Mouse (Mus musculus) forebrain, embryonic 16.5 days (tissue): Measurements from ENCODE around the gene Bcl11b. TPM values are rescaled to one million over a fixed set of nuclear protein-coding genes. Genes with fewer than 3 reads are reported as not detected.

Experiments
- ATAC-seq: fragments of 200-750 bp; cut with Nextera tagmentation; 2 replicates; pipeline ENCODE4 v1.8.0; 2017; ENCODE audit warnings: mild to moderate bottlenecking, moderate library complexity
- H3K27ac ChIP-seq: fragments of 300-500 bp; sonication (generic); 2 replicates; pipeline ENCODE4 v1.5.1; 2014; ENCODE audit warnings: low read length, control low read depth
- H3K27me3 ChIP-seq: fragments of 300-500 bp; sonication (generic); replicated peaks from 2 replicates; pipeline ENCODE4 v1.6.1; 2014; ENCODE audit warnings: low read length; ENCODE audit not compliant: control insufficient read depth, insufficient read depth
- H3K36me3 ChIP-seq: fragments of 300-500 bp; sonication (generic); 2 replicates; pipeline ENCODE4 v1.6.1; 2014; ENCODE audit not compliant: control insufficient read depth, insufficient read depth
- H3K4me1 ChIP-seq: fragments of 300-500 bp; sonication (generic); replicated peaks from 2 replicates; pipeline ENCODE4 v1.6.1; 2014; ENCODE audit warnings: low read length; ENCODE audit not compliant: control insufficient read depth, insufficient read depth
- H3K4me2 ChIP-seq: fragments of 300-500 bp; sonication (generic); 2 replicates; pipeline ENCODE4 v1.6.1; 2014; ENCODE audit warnings: mild to moderate bottlenecking, low read length, control low read depth
- H3K4me3 ChIP-seq: fragments of 300-500 bp; sonication (generic); replicated peaks from 2 replicates; pipeline ENCODE4 v1.5.1; 2014; ENCODE audit warnings: mild to moderate bottlenecking, low read length, control low read depth
- H3K9ac ChIP-seq: fragments of 300-500 bp; sonication (generic); replicated peaks from 2 replicates; pipeline ENCODE4 v1.6.1; 2014; ENCODE audit warnings: low read depth, low read length, control low read depth
- H3K9me3 ChIP-seq: fragments of 300-500 bp; sonication (generic); 2 replicates; pipeline ENCODE4 v1.6.1; 2016; ENCODE audit warnings: low read length; ENCODE audit not compliant: control insufficient read depth
- WGBS: fragments of 180-500 bp; shearing (Covaris S2); extraction: QIAGEN DNeasy Blood & Tissue Kit; methylation state at CpG from one replicate; pipeline ENCODE4 v1.1.7; 2014; 5-methylcytosine and 5-hydroxymethylcytosine counted together
- polyA plus RNA-seq: library from polyadenylated mRNA; unstranded; fragments of >200 nt; fragmentation: Nextera tagmentation; extraction: Ambion mirVana; gene quantifications from 2 replicates; pipeline ENCODE4 v1.2.1, GENCODE M21; 2015

The Bcl11b gene
- polyA plus RNA-seq, 1 experiment from 2014 or later = 81.4 TPM

DNA sequence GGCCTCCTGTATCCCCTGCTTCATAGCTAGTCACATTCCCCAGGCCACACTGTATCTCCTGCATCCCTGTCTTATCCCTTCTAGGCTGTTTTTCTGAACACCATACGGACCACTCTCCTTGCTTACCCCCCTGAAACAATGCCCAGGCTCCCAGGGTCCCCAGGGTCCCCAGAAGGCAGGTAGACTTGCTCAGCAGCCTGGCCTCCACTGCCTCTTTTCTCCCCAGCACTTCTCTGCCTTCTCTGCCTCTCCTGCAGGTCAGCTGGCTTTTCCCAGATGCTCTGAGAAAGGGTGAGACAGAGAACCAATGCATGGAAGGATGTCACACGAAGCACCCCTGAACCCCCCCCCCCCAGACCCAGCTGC lies 2.7 kb downstream of the Bcl11b start:
- Histone ChIP-seq H3K9ac (peak overlapping the region; percentile 100), H3K36me3 (no peaks in the 10 kb centered on the region), H3K4me2 (peak overlapping the region; percentile 72), H3K4me3 (peak overlapping the region; percentile 81), H3K27ac (peak overlapping the region; percentile 100), H3K4me1 (peaks cover 45% of the 10 kb centered on the region), H3K9me3 (no peaks in the 10 kb centered on the region), H3K27me3 (no peaks in the 10 kb centered on the region)
- no peak for ATAC-seq
- WGBS = 20% methylated on average over 2 of the region's 2 CpGs

DNA sequence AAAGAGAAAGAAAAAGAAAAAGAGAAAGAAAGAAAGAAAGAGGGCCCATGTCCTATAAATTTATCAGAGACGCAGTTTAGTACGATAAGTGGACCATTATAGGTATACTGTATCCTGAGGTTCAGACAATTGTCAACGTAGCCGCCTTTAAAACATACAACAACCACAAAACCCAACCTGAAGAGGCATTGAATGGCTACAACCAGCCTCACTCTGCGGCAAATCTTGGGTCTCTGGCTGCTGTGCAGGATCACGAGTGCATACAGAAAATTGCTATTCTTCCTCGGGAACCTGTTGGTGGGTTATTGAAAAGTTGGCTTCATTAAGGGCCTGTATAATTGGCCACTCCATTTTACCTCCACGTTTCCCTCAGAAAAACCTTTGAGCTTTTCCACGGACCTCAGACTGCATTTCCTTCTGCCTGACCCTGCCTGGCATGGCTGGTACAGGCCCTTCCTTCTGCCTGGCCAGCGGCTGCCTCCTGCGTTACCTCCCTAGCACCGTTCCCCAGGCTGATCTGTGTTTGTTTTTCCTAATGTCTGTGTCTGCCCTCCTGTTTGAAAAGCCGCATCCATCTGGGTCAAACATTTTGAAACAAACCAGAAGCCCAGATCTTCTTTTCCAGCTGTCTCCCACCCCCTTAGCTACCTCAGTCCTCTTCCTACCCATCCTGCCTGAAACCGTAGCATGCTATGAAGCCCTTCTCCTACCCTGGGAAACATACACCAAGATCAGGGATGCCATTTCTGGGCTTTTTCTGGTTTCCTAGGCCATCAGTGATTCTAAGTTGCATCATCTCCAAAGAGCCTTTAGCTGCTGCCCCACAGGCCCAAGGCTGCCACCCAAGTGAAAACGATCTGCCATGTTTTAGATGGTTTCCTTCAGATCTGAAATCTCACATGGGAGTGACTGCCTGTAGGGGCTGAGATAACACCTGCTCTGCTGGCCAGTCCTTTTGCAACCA lies 3.4 kb downstream of the Bcl11b start:
- ATAC-seq = no peak
- peaks cover 45% of the 10 kb centered on the region for H3K4me1 ChIP-seq
- peak overlapping the region; percentile 100 for H3K9ac ChIP-seq
- H3K9me3 ChIP-seq = no peaks in the 10 kb centered on the region
- H3K27me3 ChIP-seq = no peaks in the 10 kb centered on the region
- peak overlapping the region; percentile 72 for H3K4me2 ChIP-seq
- 49% methylated on average over 15 of the region's 15 CpGs for WGBS
- no peaks in the 10 kb centered on the region for H3K36me3 ChIP-seq
- H3K27ac ChIP-seq = peak overlapping the region; percentile 100
- peak overlapping the region; percentile 81 for H3K4me3 ChIP-seq

DNA sequence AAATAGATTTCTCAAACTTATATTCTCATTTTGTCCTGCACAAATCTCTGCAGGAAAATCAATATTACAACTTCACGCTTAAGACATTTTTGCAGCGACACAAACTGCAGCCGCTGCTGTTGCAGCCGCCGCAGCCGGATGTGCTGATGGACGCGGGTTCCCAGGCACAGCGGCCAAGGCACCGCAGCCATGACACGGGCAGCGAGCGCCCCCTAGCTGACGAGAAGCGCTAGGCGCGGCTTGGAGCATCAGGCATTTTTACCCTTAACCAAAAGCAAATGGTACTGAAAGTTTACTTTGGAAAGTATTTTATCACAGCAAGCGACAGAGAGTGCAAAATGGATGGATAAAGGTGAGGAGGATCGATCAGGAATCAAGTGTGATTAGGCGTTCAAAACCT lies 4.7 kb downstream of the Bcl11b start:
- H3K27ac ChIP-seq = peak overlapping the region; percentile 100
- H3K4me2 ChIP-seq = peak overlapping the region; percentile 72
- no peaks in the 10 kb centered on the region for H3K9me3 ChIP-seq
- no peaks in the 10 kb centered on the region for H3K36me3 ChIP-seq
- 1% methylated on average over 20 of the region's 20 CpGs for WGBS
- peaks cover 48% of the 10 kb centered on the region for H3K4me1 ChIP-seq
- peak overlapping the region; percentile 100 for H3K9ac ChIP-seq
- ATAC-seq = peak; percentile 51
- H3K4me3 ChIP-seq = peak overlapping the region; percentile 81
- H3K27me3 ChIP-seq = no peaks in the 10 kb centered on the region

DNA sequence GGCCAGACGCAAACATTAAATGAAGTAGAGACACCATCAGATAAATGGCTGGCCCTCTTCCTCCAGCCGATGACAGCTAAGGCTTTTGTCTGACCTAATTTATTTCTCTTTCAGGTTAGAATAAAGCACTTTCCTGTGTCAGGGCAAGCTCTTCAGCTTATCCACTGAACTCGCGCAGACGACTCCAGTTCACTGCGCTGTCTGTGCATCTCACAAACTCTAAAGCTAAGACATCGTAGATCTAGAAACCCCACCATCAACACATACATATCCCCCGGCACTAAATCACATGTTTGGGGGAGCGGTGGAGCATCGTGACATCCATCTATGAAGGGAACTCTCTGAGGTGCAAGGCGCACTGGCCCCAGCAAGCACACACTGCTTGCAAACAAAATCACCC lies 5.5 kb downstream of the Bcl11b start:
- peaks cover 56% of the 10 kb centered on the region for H3K4me1 ChIP-seq
- peak overlapping the region; percentile 100 for H3K27ac ChIP-seq
- no peaks in the 10 kb centered on the region for H3K36me3 ChIP-seq
- no peaks in the 10 kb centered on the region for H3K9me3 ChIP-seq
- H3K4me2 ChIP-seq = peak overlapping the region; percentile 72
- 42% methylated on average over 11 of the region's 11 CpGs for WGBS
- no peak for ATAC-seq
- no peaks in the 10 kb centered on the region for H3K27me3 ChIP-seq
- peak overlapping the region; percentile 100 for H3K9ac ChIP-seq
- peak overlapping the region; percentile 81 for H3K4me3 ChIP-seq

DNA sequence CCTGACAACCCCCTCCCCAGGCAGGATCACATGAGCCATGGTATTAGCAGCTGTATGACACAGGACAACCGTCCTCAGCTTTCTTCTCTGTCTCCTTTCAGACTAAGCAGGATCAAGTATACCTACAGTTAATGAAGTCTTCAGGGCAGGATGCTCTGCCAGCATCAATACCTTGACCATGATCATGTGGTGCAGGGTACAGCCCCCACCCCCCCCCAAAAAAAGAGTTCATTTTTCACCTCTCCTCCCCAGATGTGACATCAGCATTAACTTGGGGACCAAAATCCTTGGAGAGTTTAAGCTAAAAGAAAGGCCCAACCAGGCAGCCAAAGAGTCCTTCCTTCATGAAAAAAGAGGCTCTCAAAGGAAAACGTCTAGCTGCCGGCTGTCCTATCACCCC lies 6.2 kb downstream of the Bcl11b start:
- peak overlapping the region; percentile 100 for H3K9ac ChIP-seq
- 16% methylated on average over 3 of the region's 3 CpGs for WGBS
- H3K27me3 ChIP-seq = no peaks in the 10 kb centered on the region

DNA sequence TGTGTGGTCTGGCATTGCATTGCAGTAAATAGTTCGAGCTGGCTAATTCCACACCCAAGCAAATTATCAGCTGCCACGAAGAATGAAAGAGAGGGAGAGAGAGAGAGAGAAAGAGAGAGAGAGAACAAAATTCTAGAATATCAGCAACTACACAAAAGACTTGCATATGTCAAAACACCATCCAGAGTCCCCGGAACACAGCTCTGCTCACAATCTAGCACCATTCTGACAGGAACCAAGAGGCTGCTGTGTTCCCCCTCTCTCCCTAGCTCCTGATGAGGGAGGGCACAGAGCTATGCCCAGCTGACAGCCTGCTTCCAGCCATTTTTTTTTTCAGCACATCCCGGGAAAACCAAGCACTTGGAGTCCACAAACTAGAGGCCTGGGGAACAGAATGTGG lies 6.6 kb downstream of the Bcl11b start:
- H3K27ac ChIP-seq = peak overlapping the region; percentile 100
- peaks cover 67% of the 10 kb centered on the region for H3K4me1 ChIP-seq
- no peaks in the 10 kb centered on the region for H3K9me3 ChIP-seq
- H3K36me3 ChIP-seq = no peaks in the 10 kb centered on the region
- peak; percentile 42; the same call in 1 of the 2 replicates for ATAC-seq
- WGBS = 13% methylated on average over 4 of the region's 4 CpGs
- peak overlapping the region; percentile 100 for H3K9ac ChIP-seq
- peak overlapping the region; percentile 72 for H3K4me2 ChIP-seq
- peak overlapping the region; percentile 81 for H3K4me3 ChIP-seq
- no peaks in the 10 kb centered on the region for H3K27me3 ChIP-seq

More for the DNA sequence above, 6.2 kb downstream of the Bcl11b start:
- ATAC-seq = no peak
- Histone ChIP-seq H3K4me2 (peak overlapping the region; percentile 72), H3K4me1 (peaks cover 63% of the 10 kb centered on the region), H3K9me3 (no peaks in the 10 kb centered on the region), H3K27ac (peak overlapping the region; percentile 100), H3K36me3 (no peaks in the 10 kb centered on the region), H3K4me3 (peak overlapping the region; percentile 81)

DNA sequence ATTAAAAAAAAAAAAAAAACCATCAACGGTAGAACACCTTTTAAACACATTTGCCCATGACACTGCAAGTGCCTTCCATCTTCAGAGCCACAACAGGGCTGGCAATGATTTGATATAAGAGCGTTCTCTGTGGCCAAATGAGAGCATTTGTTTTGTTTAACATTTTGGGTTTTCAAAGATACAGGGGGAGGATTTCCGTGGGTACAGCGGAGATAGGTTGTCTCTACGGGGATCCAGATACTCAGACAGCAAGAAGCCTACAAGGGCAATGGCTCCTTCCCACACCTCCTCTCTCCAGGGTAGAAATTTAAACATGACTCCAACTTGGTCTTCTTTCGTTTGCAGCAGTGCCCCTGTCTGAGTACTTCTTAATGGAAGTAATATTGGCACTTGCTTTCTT lies 7.2 kb downstream of the Bcl11b start:
- H3K4me3 ChIP-seq = peak overlapping the region; percentile 81
- no peaks in the 10 kb centered on the region for H3K36me3 ChIP-seq
- no peak for ATAC-seq
- H3K27me3 ChIP-seq = no peaks in the 10 kb centered on the region
- H3K9me3 ChIP-seq = no peaks in the 10 kb centered on the region
- H3K4me1 ChIP-seq = peaks cover 70% of the 10 kb centered on the region
- 52% methylated on average over 6 of the region's 6 CpGs for WGBS
- peak overlapping the region; percentile 55 for H3K9ac ChIP-seq
- peak overlapping the region; percentile 72 for H3K4me2 ChIP-seq
- peak overlapping the region; percentile 58 for H3K27ac ChIP-seq

DNA sequence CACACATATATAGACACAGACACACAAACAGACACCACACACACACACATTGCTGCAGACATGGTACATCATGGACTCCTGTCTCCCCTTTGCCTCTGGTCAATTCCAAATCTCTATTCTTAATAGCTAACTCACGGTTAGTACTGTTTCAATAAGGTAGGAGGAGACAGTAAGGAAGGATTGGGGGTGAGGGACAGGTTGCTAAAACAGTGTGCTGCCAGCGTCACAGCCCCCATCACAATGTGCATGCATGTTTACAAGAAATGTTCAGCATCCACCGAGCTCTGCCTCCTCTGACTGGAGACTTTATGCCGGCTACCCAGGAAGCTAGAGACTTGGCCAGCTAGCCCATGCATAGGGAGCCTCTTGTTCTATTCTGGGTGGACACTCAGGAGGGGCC lies 9.0 kb downstream of the Bcl11b start:
- Histone ChIP-seq H3K4me2 (peak overlapping the region; percentile 72), H3K9me3 (no peaks in the 10 kb centered on the region), H3K27me3 (no peaks in the 10 kb centered on the region), H3K4me1 (peaks cover 85% of the 10 kb centered on the region), H3K27ac (peak overlapping the region; percentile 77), H3K9ac (peak overlapping the region; percentile 54), H3K36me3 (no peaks in the 10 kb centered on the region), H3K4me3 (peak overlapping the region; percentile 25)
- WGBS = 36% methylated on average over 4 of the region's 4 CpGs
- no peak for ATAC-seq

DNA sequence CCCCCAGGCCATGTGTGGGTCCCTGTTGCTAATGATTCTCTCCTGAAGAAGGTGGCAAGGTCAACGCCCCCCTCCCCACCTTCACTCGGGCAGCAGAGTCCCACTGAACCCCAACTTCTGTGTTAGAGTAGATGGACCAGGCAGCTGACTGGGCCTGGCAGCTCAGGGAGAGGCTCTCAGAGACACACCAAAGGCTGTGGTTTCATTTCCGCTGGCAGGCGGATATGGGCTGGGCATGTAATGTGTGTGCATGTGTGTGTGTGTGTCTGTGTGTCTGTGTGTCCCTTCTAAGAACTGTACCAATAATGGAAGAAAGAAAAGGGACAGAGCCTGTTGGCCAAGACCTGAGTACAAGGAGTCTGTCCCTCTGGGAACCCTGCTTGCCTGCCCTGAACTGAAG lies 10.4 kb downstream of the Bcl11b start:
- Histone ChIP-seq H3K9me3 (no peaks in the 10 kb centered on the region), H3K4me1 (peaks cover 88% of the 10 kb centered on the region), H3K4me3 (peak overlapping the region; percentile 25), H3K27ac (peak overlapping the region; percentile 77), H3K27me3 (no peaks in the 10 kb centered on the region), H3K4me2 (peak overlapping the region; percentile 72), H3K9ac (peak overlapping the region; percentile 49), H3K36me3 (peaks cover 2% of the 10 kb centered on the region; the same call in 1 of the 2 replicates)
- no peak for ATAC-seq
- 79% methylated on average over 4 of the region's 4 CpGs for WGBS
